Mouse (Mus musculus) heart, postnatal 25 days (tissue): ENCODE data around the gene Glt1d1. TPM values are rescaled to one million over a fixed set of nuclear protein-coding genes. Genes with fewer than 3 reads are reported as not detected.

Source experiments
- DNase-seq: peaks from one replicate; pipeline ENCODE4 v3.0.0; 2022; ENCODE audit warnings: low spot score
- intact Hi-C: fragments of 180-260 bp; cut with DNase I; formaldehyde crosslinking; loops from one replicate; pipeline ENCODE4 v1.15.1; 2025
- total RNA-seq, 2 experiments: library from RNA; stranded (reverse); gene quantifications; 2 replicates each; pipeline ENCODE4 v1.2.3; 2021

The Glt1d1 gene
- total RNA-seq, 2 experiments from 2014 or later = not detected

GRCm38 (mm10) chr5:127624427-127625213 lies 7.4 kb upstream of the Glt1d1 start:
- no peak for DNase-seq
- intact Hi-C loops = no loop called here

GRCm38 (mm10) chr5:127627242-127627641 lies 4.8 kb upstream of the Glt1d1 start:
- DNase-seq = no peak
- intact Hi-C loops = no loop called here

GRCm38 (mm10) chr5:127631671-127632070 lies 391 bp upstream of the Glt1d1 start:
- intact Hi-C loops = no loop called here
- DNase-seq = no peak

- DNase-seq = no peak
- intact Hi-C loops = no loop called here
Measured at GRCm38 (mm10) chr5:127633188-127633587, 1.1 kb downstream of the Glt1d1 start.

GRCm38 (mm10) chr5:127633666-127634065 lies 1.6 kb downstream of the Glt1d1 start:
- no peak for DNase-seq
- intact Hi-C loops = no loop called here

GRCm38 (mm10) chr5:127637622-127638021 lies 5.6 kb downstream of the Glt1d1 start:
- intact Hi-C loops = no loop called here
- no peak for DNase-seq

- intact Hi-C loops = no loop called here
- DNase-seq = no peak
Measured at GRCm38 (mm10) chr5:127638177-127638576, 6.1 kb downstream of the Glt1d1 start.

- intact Hi-C loops = no loop called here
Measured at GRCm38 (mm10) chr5:127639067-127639605, 7.1 kb downstream of the Glt1d1 start.

GRCm38 (mm10) chr5:127639635-127640034 lies 7.6 kb downstream of the Glt1d1 start:
- intact Hi-C loops = no loop called here
- DNase-seq = no peak

More at GRCm38 (mm10) chr5:127639067-127639605, 7.1 kb downstream of the Glt1d1 start:
- no peak for DNase-seq

GRCm38 (mm10) chr5:127640359-127640758 lies 8.3 kb downstream of the Glt1d1 start:
- DNase-seq = no peak
- intact Hi-C loops = no loop called here

- no peak for DNase-seq
- intact Hi-C loops = no loop called here
Measured at GRCm38 (mm10) chr5:127641185-127641958, 9.3 kb downstream of the Glt1d1 start.

GRCm38 (mm10) chr5:127648046-127648445 lies 16.0 kb downstream of the Glt1d1 start:
- intact Hi-C loops = no loop called here
- DNase-seq = no peak

- intact Hi-C loops = no loop called here
- DNase-seq = no peak
Measured at GRCm38 (mm10) chr5:127649077-127649476, 17.0 kb downstream of the Glt1d1 start.

GRCm38 (mm10) chr5:127658257-127658656 lies 26.2 kb downstream of the Glt1d1 start:
- intact Hi-C loops = no loop called here
- no peak for DNase-seq

GRCm38 (mm10) chr5:127659312-127659711 lies 27.2 kb downstream of the Glt1d1 start:
- no peak for DNase-seq
- intact Hi-C loops = no loop called here

GRCm38 (mm10) chr5:127660267-127660666 lies 28.2 kb downstream of the Glt1d1 start:
- intact Hi-C loops = no loop called here
- DNase-seq = no peak

- intact Hi-C loops = no loop called here
- no peak for DNase-seq
Measured at GRCm38 (mm10) chr5:127660979-127661378, 28.9 kb downstream of the Glt1d1 start.

GRCm38 (mm10) chr5:127673913-127674312 lies 41.9 kb downstream of the Glt1d1 start:
- no peak for DNase-seq
- intact Hi-C loops = no loop called here

- intact Hi-C loops = no loop called here
- no peak for DNase-seq
Measured at GRCm38 (mm10) chr5:127677561-127677960, 45.5 kb downstream of the Glt1d1 start.

- intact Hi-C loops = no loop called here
- DNase-seq = no peak
Measured at GRCm38 (mm10) chr5:127678501-127678900, 46.4 kb downstream of the Glt1d1 start.
